Mouse (Mus musculus) forebrain, postnatal 0 days (tissue): ENCODE results near the gene Nrbp1. TPM values are rescaled to one million over a fixed set of nuclear protein-coding genes. Genes with fewer than 3 reads are reported as not detected.

Experiments
- ATAC-seq: fragments of 200-750 bp; cut with Nextera tagmentation; 2 replicates; pipeline ENCODE4 v1.8.0; 2017; ENCODE audit warnings: mild to moderate bottlenecking, moderate library complexity
- DNase-seq: peaks from one replicate; pipeline ENCODE4 v3.0.0-alpha.2; 2015
- H3K27ac ChIP-seq: fragments of 300-500 bp; sonication (generic); 2 replicates; pipeline ENCODE4 v1.5.1; 2014; ENCODE audit warnings: low read depth, mild to moderate bottlenecking, antibody characterized with exemption, low read length, moderate library complexity, mixed read lengths
- H3K27me3 ChIP-seq: fragments of 300-500 bp; sonication (generic); 2 replicates; pipeline ENCODE4 v1.6.1; 2014; ENCODE audit warnings: mild to moderate bottlenecking, low read length, mixed read lengths; ENCODE audit not compliant: insufficient read depth
- H3K36me3 ChIP-seq: fragments of 300-500 bp; sonication (generic); 2 replicates; pipeline ENCODE4 v1.6.1; 2014; ENCODE audit warnings: mild to moderate bottlenecking, moderate library complexity; ENCODE audit not compliant: insufficient read depth
- H3K4me1 ChIP-seq: fragments of 300-500 bp; sonication (generic); 2 replicates; pipeline ENCODE4 v1.6.1; 2014; ENCODE audit warnings: antibody characterized with exemption; ENCODE audit not compliant: insufficient read depth
- H3K4me2 ChIP-seq: fragments of 300-500 bp; sonication (generic); 2 replicates; pipeline ENCODE4 v1.6.1; 2014; ENCODE audit warnings: low read depth, mild to moderate bottlenecking, moderate library complexity
- H3K4me3 ChIP-seq: fragments of 300-500 bp; sonication (generic); 2 replicates; pipeline ENCODE4 v1.5.1; 2014; ENCODE audit warnings: low read depth, low read length, mixed read lengths
- H3K9ac ChIP-seq: fragments of 300-500 bp; sonication (generic); 2 replicates; pipeline ENCODE4 v1.6.1; 2014; ENCODE audit warnings: mild to moderate bottlenecking
- H3K9me3 ChIP-seq: fragments of 300-500 bp; sonication (generic); 2 replicates; pipeline ENCODE4 v1.6.1; 2016; ENCODE audit warnings: low read length
- CTCF ChIP-seq: sonication (generic); IDR thresholded peaks from 2 replicates; pipeline ENCODE4 v1.5.1; 2016; ENCODE audit warnings: antibody characterized with exemption, control low read depth, low read depth
- WGBS: fragments of 180-500 bp; shearing (Covaris S2); extraction: QIAGEN DNeasy Blood & Tissue Kit; methylation state at CpG from one replicate; pipeline ENCODE4 v1.1.7; 2014; 5-methylcytosine and 5-hydroxymethylcytosine counted together
- polyA plus RNA-seq: library from polyadenylated mRNA; unstranded; fragments of >200 nt; fragmentation: Nextera tagmentation; extraction: Ambion mirVana; gene quantifications from 2 replicates; pipeline ENCODE4 v1.2.1, GENCODE M21; 2015
- total RNA-seq: library from RNA; depleted of rRNA; stranded (reverse); fragments of >200 nt; gene quantifications from 2 replicates; pipeline ENCODE4 v1.2.3, GENCODE M21; 2014

The Nrbp1 gene
- total and polyA plus RNA-seq, 2 experiments from 2014 or later = 106 to 133 TPM

DNA sequence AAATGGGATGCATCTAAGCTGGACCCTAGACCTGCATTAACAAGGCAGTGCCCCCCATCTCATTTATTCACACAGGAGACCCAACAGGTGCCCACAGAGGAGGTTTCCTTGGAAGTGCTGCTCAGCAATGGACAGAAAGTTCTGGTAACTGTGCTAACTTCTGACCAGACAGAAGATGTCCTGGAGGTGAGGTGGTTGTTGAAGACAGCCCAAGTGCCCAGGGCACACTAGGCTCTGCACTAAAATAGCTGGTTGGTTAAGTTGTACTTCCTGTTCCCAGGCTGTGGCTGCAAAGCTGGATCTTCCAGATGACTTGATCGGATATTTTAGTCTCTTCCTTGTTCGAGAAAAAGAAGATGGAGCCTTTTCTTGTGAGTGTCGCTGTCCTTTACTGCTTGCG lies 45.0 kb upstream of the Nrbp1 start:
- H3K36me3 ChIP-seq = peaks cover 66% of the 10 kb centered on the region
- DNase-seq = no peak
- WGBS = 86% methylated on average over 4 of the region's 4 CpGs

DNA sequence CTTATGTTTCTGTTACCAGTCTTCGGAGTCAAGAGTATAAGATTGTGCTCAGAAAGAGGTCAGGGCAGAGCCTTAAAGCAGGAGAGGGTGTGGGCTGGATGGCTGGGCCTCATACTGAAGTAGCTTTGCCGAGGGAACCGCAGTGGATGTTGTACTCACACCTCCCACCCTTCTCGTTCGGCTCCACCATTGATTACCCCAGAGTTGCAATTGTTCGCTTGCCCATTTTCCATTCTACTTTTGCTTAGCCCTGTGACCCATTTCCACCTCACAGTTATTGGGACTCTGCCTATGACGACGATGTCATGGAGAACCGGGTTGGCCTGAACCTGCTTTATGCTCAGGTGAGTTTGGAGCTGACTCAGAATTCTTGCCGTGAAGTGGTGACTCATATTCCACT lies 44.5 kb upstream of the Nrbp1 start:
- no peak overlapping the region for H3K4me3 ChIP-seq
- no peaks in the 10 kb centered on the region for H3K27me3 ChIP-seq
- no peak for TF ChIP-seq CTCF
- DNase-seq = no peak
- WGBS = 92% methylated on average over 10 of the region's 10 CpGs
- H3K4me2 ChIP-seq = no peak overlapping the region
- H3K4me1 ChIP-seq = peaks cover 14% of the 10 kb centered on the region
- no peak overlapping the region for H3K9ac ChIP-seq
- ATAC-seq = no peak
- H3K9me3 ChIP-seq = peaks cover 4% of the 10 kb centered on the region; the same call in 1 of the 2 replicates
- H3K27ac ChIP-seq = no peak overlapping the region
- H3K36me3 ChIP-seq = peaks cover 62% of the 10 kb centered on the region

More for the DNA sequence above, 45.0 kb upstream of the Nrbp1 start:
- Histone ChIP-seq H3K4me1 (peaks cover 10% of the 10 kb centered on the region), H3K4me3 (no peak overlapping the region), H3K9ac (no peak overlapping the region), H3K9me3 (peaks cover 4% of the 10 kb centered on the region; the same call in 1 of the 2 replicates), H3K27me3 (no peaks in the 10 kb centered on the region), H3K27ac (no peak overlapping the region), H3K4me2 (no peak overlapping the region)
- ATAC-seq = no peak
- TF ChIP-seq CTCF = no peak

GRCm38 (mm10) chr5:31197072-31197471 lies 43.6 kb upstream of the Nrbp1 start:
- H3K4me3 ChIP-seq = no peak overlapping the region
- DNase-seq (no peak), ATAC-seq (no peak)
- H3K4me1 ChIP-seq = peaks cover 12% of the 10 kb centered on the region
- H3K4me2 ChIP-seq = no peak overlapping the region
- 91% methylated on average over 12 of the region's 12 CpGs for WGBS
- no peak for TF ChIP-seq CTCF
- no peak overlapping the region for H3K27ac ChIP-seq
- H3K27me3 ChIP-seq = no peaks in the 10 kb centered on the region
- peaks cover 4% of the 10 kb centered on the region; the same call in 1 of the 2 replicates for H3K9me3 ChIP-seq
- H3K9ac ChIP-seq = no peak overlapping the region
- peaks cover 62% of the 10 kb centered on the region for H3K36me3 ChIP-seq

DNA sequence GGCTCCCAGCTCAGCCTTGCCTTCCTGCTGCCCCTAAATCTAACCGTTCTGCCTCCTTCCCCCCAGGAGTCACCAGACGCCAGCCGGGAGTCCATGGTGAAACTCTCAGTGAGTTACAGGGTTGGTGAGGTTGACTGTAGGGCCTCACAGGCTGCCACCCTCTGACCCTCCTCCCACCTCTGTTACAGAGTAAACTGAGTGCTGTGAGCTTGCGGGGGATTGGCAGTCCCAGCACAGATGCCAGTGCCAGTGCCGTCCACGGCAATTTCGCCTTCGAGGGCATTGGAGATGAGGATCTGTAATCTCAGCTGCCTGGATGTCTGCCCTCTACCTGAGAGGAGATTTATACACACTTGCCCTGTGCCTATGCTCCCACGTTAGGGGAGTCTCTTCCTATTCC lies 42.5 kb upstream of the Nrbp1 start:
- Histone ChIP-seq H3K4me3 (no peak overlapping the region), H3K27me3 (no peaks in the 10 kb centered on the region), H3K9me3 (peaks cover 4% of the 10 kb centered on the region; the same call in 1 of the 2 replicates), H3K4me1 (peaks cover 10% of the 10 kb centered on the region; the same call in 1 of the 2 replicates), H3K27ac (no peak overlapping the region), H3K9ac (no peak overlapping the region), H3K36me3 (peaks cover 67% of the 10 kb centered on the region), H3K4me2 (no peak overlapping the region)
- WGBS = 85% methylated on average over 9 of the region's 9 CpGs
- TF ChIP-seq CTCF = no peak
- no peak for DNase-seq
- no peak for ATAC-seq

DNA sequence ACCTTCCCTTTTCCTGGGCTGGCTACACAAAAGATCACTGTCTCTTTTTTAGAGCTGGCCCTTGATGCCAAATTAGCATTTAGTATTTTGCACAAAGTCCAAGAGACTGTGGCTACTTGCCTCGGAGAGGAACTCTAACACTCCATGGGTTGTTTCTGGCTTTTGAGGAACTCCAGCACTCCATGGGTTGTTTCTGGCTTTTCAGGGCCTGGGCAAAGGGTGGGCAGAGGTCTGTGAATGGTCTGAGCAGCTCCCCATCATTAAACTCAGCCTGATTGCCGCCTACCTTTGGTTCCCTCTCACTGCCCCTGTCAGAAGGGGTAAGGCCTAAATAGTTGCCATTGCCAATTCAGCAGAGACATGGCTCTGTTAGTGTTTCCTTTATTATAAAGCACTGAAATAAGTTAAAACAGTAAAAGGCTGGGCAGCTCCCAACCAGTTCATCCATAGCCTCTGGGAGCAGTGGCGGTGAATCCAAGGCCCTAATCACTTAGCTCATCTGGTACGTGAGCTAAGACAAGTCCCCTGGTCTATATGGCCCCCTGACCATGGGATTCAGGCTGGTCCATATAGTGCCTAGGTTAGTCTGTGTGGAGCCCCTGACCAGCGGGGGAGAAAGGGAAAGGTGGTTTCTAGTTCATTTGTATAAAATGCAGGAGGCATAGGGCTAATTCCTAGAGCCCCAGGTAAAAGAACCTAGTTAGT lies 41.9 kb upstream of the Nrbp1 start:
- DNase-seq = no peak
- Histone ChIP-seq H3K9me3 (peaks cover 4% of the 10 kb centered on the region; the same call in 1 of the 2 replicates), H3K4me3 (no peak overlapping the region), H3K27ac (no peak overlapping the region), H3K9ac (no peak overlapping the region), H3K4me1 (peaks cover 9% of the 10 kb centered on the region; the same call in 1 of the 2 replicates), H3K4me2 (no peak overlapping the region), H3K27me3 (no peaks in the 10 kb centered on the region), H3K36me3 (peaks cover 73% of the 10 kb centered on the region)
- ATAC-seq = no peak
- TF ChIP-seq CTCF = no peak
- 75% methylated on average over 5 of the region's 5 CpGs for whole genome bisulfite sequencing

- DNase-seq (no peak), ATAC-seq (no peak)
- H3K9ac ChIP-seq = no peak overlapping the region
- peaks cover 4% of the 10 kb centered on the region; the same call in 1 of the 2 replicates for H3K9me3 ChIP-seq
- H3K36me3 ChIP-seq = peaks cover 80% of the 10 kb centered on the region
- H3K4me1 ChIP-seq = peaks cover 6% of the 10 kb centered on the region; the same call in 1 of the 2 replicates
- no peaks in the 10 kb centered on the region for H3K27me3 ChIP-seq
- no peak overlapping the region for H3K4me3 ChIP-seq
- no peak for TF ChIP-seq CTCF
- WGBS = 92% methylated on average over 19 of the region's 19 CpGs
- no peak overlapping the region for H3K4me2 ChIP-seq
- H3K27ac ChIP-seq = no peak overlapping the region
Measured at GRCm38 (mm10) chr5:31199321-31199892, 41.3 kb upstream of the Nrbp1 start.

GRCm38 (mm10) chr5:31199893-31200292 lies 40.8 kb upstream of the Nrbp1 start:
- Histone ChIP-seq H3K27ac (no peak overlapping the region), H3K4me1 (peaks cover 6% of the 10 kb centered on the region; the same call in 1 of the 2 replicates), H3K9ac (no peak overlapping the region), H3K27me3 (no peaks in the 10 kb centered on the region), H3K4me2 (no peak overlapping the region), H3K36me3 (peaks cover 81% of the 10 kb centered on the region), H3K4me3 (no peak overlapping the region), H3K9me3 (peaks cover 4% of the 10 kb centered on the region; the same call in 1 of the 2 replicates)
- 76% methylated on average over 9 of the region's 9 CpGs for WGBS
- DNase-seq (no peak), ATAC-seq (no peak)
- TF ChIP-seq CTCF = peak; percentile 36
